Mouse (Mus musculus) forebrain, embryonic 13.5 days (tissue): ENCODE data around the gene Actr3b. TPM values are rescaled to one million over a fixed set of nuclear protein-coding genes. Genes with fewer than 3 reads are reported as not detected.

Experiments used
- polyA plus RNA-seq: library from polyadenylated mRNA; unstranded; fragments of >200 nt; fragmentation: Nextera tagmentation; extraction: Ambion mirVana; gene quantifications from 2 replicates; pipeline ENCODE4 v1.2.1, GENCODE M21; 2015

The Actr3b gene
- polyA plus RNA-seq, 1 experiment from 2014 or later: 29.9 TPM

Other genes with a start within 250 kb of the Actr3b start
- not detected in 2 replicates for gene Cct8l1, start 243.9 kb upstream of the Actr3b start, polyA plus RNA-seq
- 10.8 and 11.3 TPM in 2 replicates for gene Xrcc2, start 54.2 kb upstream of the Actr3b start, polyA plus RNA-seq
- gene Gm21663, start 182.4 kb downstream of the Actr3b start, polyA plus RNA-seq: not detected in 2 replicates
- gene Gm21671, start 194.4 kb downstream of the Actr3b start, polyA plus RNA-seq: not detected in 2 replicates
- 0.05 TPM in 1 of 2 replicates, not detected in the other for gene Gm21680, start 212.7 kb downstream of the Actr3b start, polyA plus RNA-seq
- gene Gm21698, start 228.7 kb downstream of the Actr3b start, polyA plus RNA-seq: not detected in 2 replicates
- gene Gm1979, start 244.8 kb downstream of the Actr3b start, polyA plus RNA-seq: not detected in 2 replicates